Mouse (Mus musculus) midbrain, embryonic 12.5 days (tissue): ENCODE results near the gene Olfr308. TPM values are rescaled to one million over a fixed set of nuclear protein-coding genes. Genes with fewer than 3 reads are reported as not detected.
"Not testable (repeated sequence)": the region's sequence is repeated elsewhere in the genome, so short reads cannot be mapped to it uniquely, and the experiment has no call there.

ENCODE experiments used
- ATAC-seq: fragments of 200-750 bp; cut with Nextera tagmentation; 2 replicates; pipeline ENCODE4 v1.8.0; 2017; ENCODE audit warnings: low read depth, moderate TSS enrichment, moderate library complexity; ENCODE audit not compliant: low FRiP score
- H3K27ac ChIP-seq: fragments of 300-500 bp; sonication (generic); replicated peaks from 2 replicates; pipeline ENCODE4 v1.5.1; 2016; ENCODE audit warnings: mild to moderate bottlenecking
- H3K27me3 ChIP-seq: fragments of 300-500 bp; sonication (generic); 2 replicates; pipeline ENCODE4 v1.6.1; 2016; ENCODE audit warnings: mild to moderate bottlenecking
- H3K36me3 ChIP-seq: fragments of 300-500 bp; sonication (generic); 2 replicates; pipeline ENCODE4 v1.6.1; 2016
- H3K4me1 ChIP-seq: fragments of 300-500 bp; sonication (generic); 2 replicates; pipeline ENCODE4 v1.6.1; 2016
- H3K4me2 ChIP-seq: fragments of 300-500 bp; sonication (generic); replicated peaks from 2 replicates; pipeline ENCODE4 v1.6.1; 2016; ENCODE audit warnings: mild to moderate bottlenecking, moderate library complexity
- H3K4me3 ChIP-seq: fragments of 300-500 bp; sonication (generic); 2 replicates; pipeline ENCODE4 v1.5.1; 2016; ENCODE audit warnings: mild to moderate bottlenecking
- H3K9ac ChIP-seq: fragments of 300-500 bp; sonication (generic); replicated peaks from 2 replicates; pipeline ENCODE4 v1.6.1; 2016; ENCODE audit warnings: mild to moderate bottlenecking, moderate library complexity
- H3K9me3 ChIP-seq: fragments of 300-500 bp; sonication (generic); 2 replicates; pipeline ENCODE4 v1.6.1; 2016; ENCODE audit warnings: mild to moderate bottlenecking
- WGBS: fragments of 180-500 bp; shearing (Covaris S2); methylation state at CpG from one replicate; pipeline ENCODE4 v1.1.7; 2016; 5-methylcytosine and 5-hydroxymethylcytosine counted together
- microRNA-seq: library from miRNA; unstranded; fragments of <30 nt; microRNA quantifications from one replicate; pipeline ENCODE4, GENCODE M21; 2017
- polyA plus RNA-seq: library from polyadenylated mRNA; unstranded; fragments of >200 nt; fragmentation: Nextera tagmentation; extraction: Ambion mirVana; gene quantifications from 2 replicates; pipeline ENCODE4 v1.2.1, GENCODE M21; 2016

Olfr308 gene
- polyA plus RNA-seq, result not detected in 2 replicates

DNA sequence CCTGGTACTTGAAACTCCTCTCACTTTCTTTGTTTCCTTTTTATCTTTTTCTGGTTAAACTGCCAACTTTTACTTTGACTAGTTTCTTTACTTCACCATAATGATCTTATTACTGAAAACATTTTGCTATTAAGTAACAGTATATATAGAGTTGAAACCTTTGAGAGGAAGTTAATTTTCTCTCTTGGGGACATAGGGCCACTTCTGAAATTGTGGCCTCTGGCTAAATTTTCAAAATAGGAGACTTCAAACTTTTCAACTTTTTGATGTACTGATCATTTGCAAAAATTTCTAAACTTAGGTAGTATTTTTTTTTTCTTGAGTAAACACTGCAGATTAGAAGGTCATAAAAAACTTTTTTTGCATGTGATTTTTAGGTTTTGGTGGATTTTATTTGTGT lies at the start of gene Olfr308:
Gene Olfr308, minus strand, starts transcription at position 101 of the 400 bp plus-strand sequence.
- Histone ChIP-seq H3K27ac (no peak within 1 kb of the TSS), H3K4me2 (no peak within 1 kb of the TSS), H3K4me1 (no peaks in the 10 kb centered on the region), H3K4me3 (no peak within 1 kb of the TSS), H3K9ac (no peak within 1 kb of the TSS), H3K27me3 (no peaks in the 10 kb centered on the region), H3K9me3 (no peaks in the 10 kb centered on the region), H3K36me3 (no peaks in the 10 kb centered on the region)
- no peak for ATAC-seq

DNA sequence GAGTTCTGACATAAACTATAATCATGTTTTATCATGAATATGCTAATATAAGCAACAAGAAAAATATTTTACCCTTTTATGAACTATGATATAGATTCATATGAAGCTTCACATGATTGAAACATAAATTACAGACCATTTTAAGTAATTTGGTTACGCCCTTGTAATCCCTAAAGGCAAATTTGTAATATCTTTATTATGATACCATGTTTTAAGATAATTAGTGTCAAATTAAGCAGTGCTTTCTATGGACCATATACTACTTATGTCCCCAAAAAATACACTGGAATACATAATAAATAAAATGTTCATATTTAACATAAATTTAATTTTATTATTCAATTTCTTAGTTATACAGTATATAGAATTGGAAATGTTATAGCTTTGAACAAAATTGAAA lies 41.4 kb upstream of the Olfr308 start, which contains the start of gene Olfr305:
Gene Olfr305, minus strand, starts transcription at position 101 of the 400 bp plus-strand sequence.
- Histone ChIP-seq H3K9ac (no peak within 1 kb of the TSS), H3K27ac (no peak within 1 kb of the TSS), H3K4me1 (no peaks in the 10 kb centered on the region), H3K4me2 (no peak within 1 kb of the TSS), H3K27me3 (no peaks in the 10 kb centered on the region), H3K9me3 (no peaks in the 10 kb centered on the region), H3K4me3 (no peak within 1 kb of the TSS), H3K36me3 (no peaks in the 10 kb centered on the region)
- no peak for ATAC-seq
- 90% methylated on average over 1 of the region's 1 CpGs for WGBS

DNA sequence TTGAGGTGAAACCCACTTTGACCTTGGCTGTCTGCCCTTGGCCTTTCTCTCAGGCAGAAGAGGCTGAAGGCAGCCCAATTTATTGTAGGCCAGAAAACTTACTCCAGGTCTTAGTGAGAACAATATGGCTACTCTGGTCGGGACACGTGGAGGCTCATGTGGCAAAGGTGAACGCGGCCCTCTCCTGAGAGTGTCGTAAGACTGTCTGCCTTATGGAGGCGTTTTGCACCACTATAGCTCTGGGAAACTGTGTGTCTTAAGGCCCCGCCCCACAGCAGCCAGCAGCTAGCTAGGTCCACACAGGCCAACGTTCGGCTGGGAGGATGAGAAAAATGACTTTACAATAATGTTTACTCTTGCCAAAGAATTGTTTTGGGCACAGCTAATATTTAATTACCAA lies 20.9 kb upstream of the Olfr308 start:
- not testable (repeated sequence) for H3K27ac ChIP-seq, H3K9ac ChIP-seq, H3K4me3 ChIP-seq, H3K9me3 ChIP-seq, H3K4me2 ChIP-seq, ATAC-seq, H3K27me3 ChIP-seq, H3K36me3 ChIP-seq, H3K4me1 ChIP-seq
- WGBS, result 86% methylated on average over 9 of the region's 9 CpGs

DNA sequence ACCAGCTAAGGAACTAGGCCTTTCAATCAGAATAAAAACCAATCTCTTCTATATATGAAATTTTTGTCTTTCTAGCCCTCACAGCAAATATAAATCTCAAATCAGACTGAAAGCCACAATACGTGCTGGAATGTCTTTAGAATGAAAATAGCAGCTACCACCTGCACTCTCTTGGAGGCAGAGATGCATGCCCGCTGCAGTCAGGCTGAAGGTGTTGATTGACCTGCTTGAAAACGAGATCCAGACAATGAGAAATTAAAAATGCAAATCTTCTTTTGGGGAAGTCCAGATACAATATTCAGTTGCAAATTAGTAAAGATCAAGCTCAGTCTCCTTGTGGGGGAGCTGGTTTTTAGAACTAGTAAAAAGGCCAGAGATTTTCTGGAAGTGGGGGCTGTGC lies 18.8 kb upstream of the Olfr308 start:
- 61% methylated on average over 3 of the region's 3 CpGs for WGBS

DNA sequence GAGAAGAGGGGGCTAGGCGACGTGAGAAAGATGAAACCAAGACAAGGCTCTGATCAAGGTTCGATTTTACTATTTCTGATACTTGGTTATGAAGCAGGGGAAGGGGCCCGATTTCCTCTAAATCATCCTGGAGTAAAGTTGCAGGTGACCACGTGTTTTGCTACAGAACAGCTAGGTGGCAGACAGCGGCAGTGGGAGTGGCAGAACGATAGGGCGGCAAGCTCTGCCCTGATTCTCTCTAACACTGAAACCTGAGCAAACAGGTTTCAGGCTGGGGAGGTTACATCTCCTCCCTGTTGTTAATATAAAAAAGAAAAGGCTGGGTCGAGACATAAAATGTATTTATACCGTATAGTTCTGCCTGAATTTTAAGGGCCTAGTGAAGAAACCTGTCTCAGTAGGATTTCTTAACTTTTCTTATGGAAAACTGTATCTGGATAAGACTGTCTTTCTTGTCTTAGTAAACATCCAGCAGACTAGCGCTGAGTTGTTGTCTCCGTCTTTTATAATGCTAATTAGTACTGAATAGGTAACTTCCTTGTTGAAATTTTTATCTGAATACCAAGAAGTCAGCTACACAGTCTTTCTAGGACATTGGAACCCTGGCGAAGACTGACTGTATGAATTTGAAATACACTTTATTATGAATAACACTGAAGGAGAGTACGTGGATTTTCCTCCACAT lies 17.6 kb upstream of the Olfr308 start:
- no peak for ATAC-seq
- H3K27me3 ChIP-seq, result no peaks in the 10 kb centered on the region
- WGBS, result 83% methylated on average over 14 of the region's 14 CpGs
- no peak overlapping the region for H3K27ac ChIP-seq
- no peak overlapping the region for H3K4me2 ChIP-seq
- no peak overlapping the region for H3K4me3 ChIP-seq
- no peaks in the 10 kb centered on the region for H3K9me3 ChIP-seq
- H3K9ac ChIP-seq, result no peak overlapping the region
- no peaks in the 10 kb centered on the region for H3K4me1 ChIP-seq
- no peaks in the 10 kb centered on the region for H3K36me3 ChIP-seq

More for the DNA sequence above, 18.8 kb upstream of the Olfr308 start:
- H3K27me3 ChIP-seq, result no peaks in the 10 kb centered on the region
- no peak overlapping the region for H3K4me3 ChIP-seq
- H3K36me3 ChIP-seq, result no peaks in the 10 kb centered on the region
- no peak overlapping the region for H3K27ac ChIP-seq
- no peak for ATAC-seq
- H3K9me3 ChIP-seq, result no peaks in the 10 kb centered on the region
- no peaks in the 10 kb centered on the region for H3K4me1 ChIP-seq
- no peak overlapping the region for H3K9ac ChIP-seq
- no peak overlapping the region for H3K4me2 ChIP-seq

DNA sequence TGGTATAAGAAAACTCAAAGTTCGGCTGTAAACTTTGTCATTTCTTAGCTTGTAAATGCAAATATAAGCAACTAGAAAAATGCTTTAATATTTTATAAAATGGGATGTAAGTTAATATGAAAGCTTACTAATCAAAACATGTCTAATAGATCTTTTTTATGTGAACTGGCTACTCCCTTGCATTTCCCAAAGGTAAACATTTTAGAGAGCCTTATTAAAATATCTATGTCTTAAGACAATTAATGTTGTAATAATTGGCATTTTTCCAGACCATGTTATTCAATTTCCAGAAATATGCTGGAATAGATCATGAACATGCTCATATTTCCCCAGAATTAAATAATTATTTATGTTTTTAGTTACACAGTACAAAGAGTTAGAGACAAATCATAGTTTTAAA lies 12.1 kb upstream of the Olfr308 start, which contains the start of gene Olfr307:
Gene Olfr307, minus strand, starts transcription at position 101 of the 400 bp plus-strand sequence.
- H3K27ac ChIP-seq, result no peak within 1 kb of the TSS
- H3K4me3 ChIP-seq, result no peak within 1 kb of the TSS
- ATAC-seq, result no peak
- no peaks in the 10 kb centered on the region for H3K27me3 ChIP-seq
- no peaks in the 10 kb centered on the region for H3K9me3 ChIP-seq
- H3K36me3 ChIP-seq, result no peaks in the 10 kb centered on the region
- H3K4me2 ChIP-seq, result no peak within 1 kb of the TSS
- no peaks in the 10 kb centered on the region for H3K4me1 ChIP-seq
- 74% methylated on average over 1 of the region's 1 CpGs for WGBS
- no peak within 1 kb of the TSS for H3K9ac ChIP-seq

DNA sequence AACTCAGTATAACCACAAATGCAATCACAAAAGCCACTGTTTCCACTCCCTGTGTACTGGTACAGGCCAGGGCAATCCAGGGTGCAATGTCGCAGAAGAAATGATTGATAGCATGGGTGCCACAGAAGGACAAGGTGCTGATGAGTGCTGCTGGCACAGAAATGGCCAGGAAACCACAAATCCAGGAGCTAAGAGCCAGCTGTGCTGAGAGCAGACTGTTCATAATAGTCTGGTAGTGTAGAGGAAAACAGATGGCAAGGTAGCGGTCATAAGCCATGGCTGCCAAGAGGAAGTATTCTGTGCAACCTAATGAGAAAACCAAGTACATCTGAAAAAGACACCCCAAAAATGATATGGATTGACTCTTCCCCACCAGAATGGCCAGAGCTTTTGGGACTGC lies 4.1 kb downstream of the Olfr308 start:
- WGBS, result 96% methylated on average over 2 of the region's 2 CpGs
- ATAC-seq, result no peak

DNA sequence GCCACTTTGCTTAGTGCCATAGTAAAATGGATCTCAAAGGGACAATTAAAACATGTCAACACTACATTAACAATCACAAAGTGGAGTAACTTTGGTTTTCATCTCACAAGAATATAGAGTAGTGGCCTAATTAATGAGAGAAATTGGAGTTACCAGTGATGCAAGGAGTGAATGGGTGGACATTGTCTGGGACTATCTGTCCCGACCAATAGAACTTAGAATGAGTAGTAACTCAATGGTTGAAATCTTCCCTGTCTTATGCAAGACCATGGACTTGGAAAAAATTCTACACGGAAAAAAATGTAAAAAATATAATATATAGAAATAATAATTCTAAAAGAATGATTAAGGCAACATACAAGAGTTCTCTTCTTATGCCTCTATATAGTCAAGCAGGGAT lies 11.8 kb downstream of the Olfr308 start, which contains the start of gene Olfr309:
Gene Olfr309, minus strand, starts transcription at position 101 of the 400 bp plus-strand sequence.
- H3K4me3 ChIP-seq, result no peak within 1 kb of the TSS
- no peaks in the 10 kb centered on the region for H3K36me3 ChIP-seq
- no peak within 1 kb of the TSS for H3K27ac ChIP-seq
- 69% methylated on average over 2 of the region's 2 CpGs for WGBS
- no peak within 1 kb of the TSS for H3K9ac ChIP-seq
- no peak for ATAC-seq
- H3K4me2 ChIP-seq, result no peak within 1 kb of the TSS
- no peaks in the 10 kb centered on the region for H3K27me3 ChIP-seq
- H3K9me3 ChIP-seq, result no peaks in the 10 kb centered on the region
- no peaks in the 10 kb centered on the region for H3K4me1 ChIP-seq

More for the DNA sequence above, 4.1 kb downstream of the Olfr308 start:
- Histone ChIP-seq H3K27ac (no peak overlapping the region), H3K4me2 (no peak overlapping the region), H3K4me1 (no peaks in the 10 kb centered on the region), H3K27me3 (no peaks in the 10 kb centered on the region), H3K9ac (no peak overlapping the region), H3K4me3 (no peak overlapping the region), H3K36me3 (no peaks in the 10 kb centered on the region), H3K9me3 (no peaks in the 10 kb centered on the region)

DNA sequence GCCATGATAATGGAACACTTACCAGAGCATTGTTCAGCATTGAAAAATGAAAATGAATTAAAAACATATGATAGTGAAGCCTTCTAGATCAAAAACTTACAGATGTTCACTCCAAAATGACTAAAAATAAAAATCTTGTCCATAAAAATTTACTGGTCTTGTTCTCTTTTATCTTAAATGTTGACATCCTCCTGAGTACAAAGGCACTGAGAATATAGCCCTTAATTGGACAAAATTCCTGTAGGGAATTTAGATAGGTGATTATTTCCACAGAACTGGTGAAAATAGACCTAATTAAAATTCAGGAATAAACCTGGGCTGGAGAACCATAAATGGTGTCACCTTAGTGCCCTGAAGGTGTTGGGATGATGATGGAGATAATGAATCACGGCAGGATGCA lies 48.4 kb downstream of the Olfr308 start, which contains the start of gene Olfr310:
Gene Olfr310, minus strand, starts transcription at position 101 of the 400 bp plus-strand sequence.
- Histone ChIP-seq H3K27ac (no peak within 1 kb of the TSS), H3K4me2 (no peak within 1 kb of the TSS), H3K9me3 (no peaks in the 10 kb centered on the region), H3K9ac (no peak within 1 kb of the TSS), H3K36me3 (no peaks in the 10 kb centered on the region), H3K27me3 (no peaks in the 10 kb centered on the region), H3K4me1 (no peaks in the 10 kb centered on the region), H3K4me3 (no peak within 1 kb of the TSS)
- WGBS, result 79% methylated on average over 1 of the region's 1 CpGs
- no peak for ATAC-seq

Small RNA genes lying within 50 kb of the gene (microRNA-seq; reads per million reads assigned to microRNA genes)
- gene Gm23192, result not detected

Other genes with a start within 250 kb of the Olfr308 start
- gene Vmn2r75, start 153.9 kb downstream of the Olfr308 start, polyA plus RNA-seq, result not detected in 2 replicates
- gene Vmn2r76, start 79.3 kb downstream of the Olfr308 start, polyA plus RNA-seq, result not detected in 2 replicates
- not detected in 2 replicates for gene Olfr310, start 48.5 kb downstream of the Olfr308 start, polyA plus RNA-seq
- gene Olfr309, start 11.9 kb downstream of the Olfr308 start, polyA plus RNA-seq, result not detected in 2 replicates
- gene Olfr307, start 12.0 kb upstream of the Olfr308 start, polyA plus RNA-seq, result not detected in 2 replicates
- gene Olfr305, start 41.3 kb upstream of the Olfr308 start, polyA plus RNA-seq, result not detected in 2 replicates
- not detected in 2 replicates for gene Olfr304, start 61.0 kb upstream of the Olfr308 start, polyA plus RNA-seq
- not detected in 2 replicates for gene Olfr303, start 72.2 kb upstream of the Olfr308 start, polyA plus RNA-seq
- not detected in 2 replicates for gene Olfr301, start 78.2 kb upstream of the Olfr308 start, polyA plus RNA-seq
- gene Olfr299, start 134.3 kb upstream of the Olfr308 start, polyA plus RNA-seq, result not detected in 2 replicates
- gene Olfr298, start 166.9 kb upstream of the Olfr308 start, polyA plus RNA-seq, result not detected in 2 replicates
- gene Olfr297, start 194.3 kb upstream of the Olfr308 start, polyA plus RNA-seq, result not detected in 2 replicates